Mouse (Mus musculus) bone marrow, adult 2 months (tissue): ENCODE data around the gene Zfp748.
A peak's percentile ranks its signal among the peaks of the same experiment; 100 is the strongest.

Experiments
- CTCF ChIP-seq: fragments of 200-500 bp; IDR thresholded peaks from 2 replicates; pipeline ENCODE4 v1.5.1; 2011; ENCODE audit warnings: low read length, control low read depth; ENCODE audit not compliant: control insufficient read depth, insufficient read depth
- POLR2A ChIP-seq: fragments of 200-500 bp; IDR thresholded peaks from 2 replicates; pipeline ENCODE4 v1.6.1; 2011; ENCODE audit warnings: low read depth, mild to moderate bottlenecking, control low read depth, low read length, borderline replicate concordance; ENCODE audit not compliant: control insufficient read depth

DNA sequence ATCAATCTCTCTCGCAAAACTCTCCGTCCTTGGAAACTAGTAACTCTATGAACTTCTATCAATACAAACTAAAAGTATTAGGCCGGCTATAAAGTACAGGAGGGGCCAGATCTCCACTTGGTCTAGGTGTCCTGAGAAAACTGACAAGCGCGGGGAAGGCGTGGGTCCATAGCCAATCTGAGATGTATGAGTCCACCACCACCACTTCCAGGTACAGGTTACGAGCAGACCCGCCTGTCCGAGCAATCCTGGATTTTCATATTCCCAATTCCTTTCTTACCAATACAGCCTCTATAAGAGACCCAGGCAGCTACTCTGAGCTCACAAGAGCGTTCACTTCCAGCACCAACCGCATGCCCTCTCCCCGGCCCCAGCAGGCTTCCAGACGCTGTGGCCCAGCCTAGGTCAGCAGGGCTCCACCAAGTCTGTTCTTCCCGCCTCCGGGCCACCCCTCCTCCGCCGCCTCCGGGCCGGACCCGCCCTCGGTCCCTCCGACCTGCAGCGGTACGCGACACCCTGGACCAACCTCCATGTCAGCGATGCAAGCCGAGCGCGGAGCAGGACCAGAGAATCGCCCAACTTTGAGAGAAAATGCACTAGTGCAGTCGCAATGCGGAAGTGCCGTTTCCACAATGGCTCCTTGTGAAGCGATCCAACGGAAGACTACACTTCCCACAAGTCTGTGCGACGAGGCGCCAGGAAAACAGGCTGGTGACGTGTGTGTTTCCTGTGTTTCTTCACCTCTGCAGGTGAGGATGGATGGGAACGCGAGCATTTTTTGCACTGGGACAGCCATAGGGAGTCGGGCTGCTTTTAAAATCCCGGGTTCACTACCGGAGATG lies 904 bp downstream of the Zfp748 start:
- TF ChIP-seq CTCF (peak; percentile 3; the same call in 1 of the 2 replicates), POLR2A (peak; percentile 59; the same call in 1 of the 2 replicates)
